Mouse (Mus musculus) MEL (cell line): ENCODE measurements around the gene Mettl26. TPM values are rescaled to one million over a fixed set of nuclear protein-coding genes. Genes with fewer than 3 reads are reported as not detected.

Experiments
- DNase-seq: peaks from one replicate; pipeline ENCODE4 v3.0.0; 2011; ENCODE audit warnings: low read depth, low spot score
- H3K27ac ChIP-seq: 2 replicates; pipeline ENCODE4 v1.5.1; 2012; ENCODE audit warnings: low read depth, mild to moderate bottlenecking, control low read depth, low read length, moderate library complexity; ENCODE audit not compliant: control insufficient read depth
- H3K27me3 ChIP-seq, 2 experiments: fragments of 150-350 bp in 1 of 2; sonication (generic) in 1 of 2; 2 replicates each; pipeline ENCODE4 v1.6.1; 2012; ENCODE audit warnings: low read length in 2 of 2, mild to moderate bottlenecking in 2 of 2, improper control_type of control experiment in 1 of 2, moderate library complexity in 1 of 2; ENCODE audit not compliant: insufficient read depth in 2 of 2, control insufficient read depth in 1 of 2
- H3K36me3 ChIP-seq, 2 experiments: 2 replicates each; pipeline ENCODE4 v1.6.1; 2012 to 2014; ENCODE audit warnings: low read length in 2 of 2, improper control_type of control experiment in 1 of 2, inconsistent platforms in 1 of 2, mild to moderate bottlenecking in 1 of 2; ENCODE audit not compliant: insufficient read depth in 2 of 2, control insufficient read depth in 1 of 2
- H3K4me1 ChIP-seq, 2 experiments: fragments of 150-350 bp in 1 of 2; sonication (generic) in 1 of 2; 2 replicates each; pipeline ENCODE4 v1.6.1; 2012; ENCODE audit warnings: low read length in 2 of 2, improper control_type of control experiment in 1 of 2, mild to moderate bottlenecking in 1 of 2; ENCODE audit not compliant: insufficient read depth in 2 of 2, control insufficient read depth in 1 of 2
- H3K4me3 ChIP-seq, 2 experiments: fragments of 150-350 bp in 1 of 2; sonication (generic) in 1 of 2; 2 replicates each; pipeline ENCODE4 v1.5.1; 2012; ENCODE audit warnings: low read depth in 2 of 2, low read length in 2 of 2, mild to moderate bottlenecking in 2 of 2, moderate library complexity in 2 of 2, control low read depth in 1 of 2, improper control_type of control experiment in 1 of 2; ENCODE audit not compliant: control insufficient read depth in 1 of 2, insufficient read depth in 1 of 2
- H3K79me2 ChIP-seq: 2 replicates; pipeline ENCODE4 v1.6.1; 2012; ENCODE audit warnings: mild to moderate bottlenecking, low read length, moderate library complexity; ENCODE audit not compliant: control insufficient read depth, poor library complexity, insufficient read depth
- H3K9ac ChIP-seq: 2 replicates; pipeline ENCODE4 v1.6.1; 2012; ENCODE audit warnings: low read depth, mild to moderate bottlenecking, control low read depth, low read length, moderate library complexity; ENCODE audit not compliant: control insufficient read depth, poor library complexity, severe bottlenecking
- H3K9me3 ChIP-seq: fragments of 150-350 bp; sonication (generic); replicated peaks from 2 replicates; pipeline ENCODE4 v1.6.1; 2012; ENCODE audit warnings: mild to moderate bottlenecking, low read length, improper control_type of control experiment, moderate library complexity; ENCODE audit not compliant: insufficient read depth
- CHD1 ChIP-seq: IDR thresholded peaks from 2 replicates; pipeline ENCODE4 v1.6.1; 2012; ENCODE audit warnings: low read depth, mild to moderate bottlenecking, inconsistent platforms, low read length, improper control_type of control experiment
- CHD2 ChIP-seq: IDR thresholded peaks from 2 replicates; pipeline ENCODE4 v1.6.1; 2011; ENCODE audit warnings: low read length, improper control_type of control experiment
- ELF1 ChIP-seq: IDR thresholded peaks from 2 replicates; pipeline ENCODE4 v1.6.1; 2014; ENCODE audit warnings: low read depth, mild to moderate bottlenecking, inconsistent platforms, low read length, improper control_type of control experiment, moderate library complexity
- EP300 ChIP-seq, 2 experiments: IDR thresholded peaks; 2 replicates each; pipeline ENCODE4 v1.6.1; 2011; ENCODE audit warnings: improper control_type of control experiment in 2 of 2, low read length in 2 of 2, low read depth in 1 of 2, mild to moderate bottlenecking in 1 of 2
- GATA1 ChIP-seq: IDR thresholded peaks from 2 replicates; pipeline ENCODE4 v1.6.1; 2011; ENCODE audit warnings: low read depth, low read length, improper control_type of control experiment
- HCFC1 ChIP-seq: IDR thresholded peaks from 2 replicates; pipeline ENCODE4 v1.6.1; 2012; ENCODE audit warnings: low read depth, mild to moderate bottlenecking, inconsistent platforms, low read length, improper control_type of control experiment, moderate library complexity
- KAT2A ChIP-seq: conservative IDR thresholded peaks from 2 replicates; pipeline ENCODE4 v1.6.1; 2012; ENCODE audit warnings: low read depth, low read length, improper control_type of control experiment, inconsistent platforms
- MAZ ChIP-seq: IDR thresholded peaks from 2 replicates; pipeline ENCODE4 v1.6.1; 2012; ENCODE audit warnings: low read depth, mild to moderate bottlenecking, inconsistent platforms, low read length, improper control_type of control experiment
- MEF2A ChIP-seq: IDR thresholded peaks from 2 replicates; pipeline ENCODE4 v1.6.1; 2014; ENCODE audit warnings: low read depth, mild to moderate bottlenecking, inconsistent platforms, low read length, improper control_type of control experiment; ENCODE audit not compliant: poor library complexity, insufficient replicate concordance, severe bottlenecking; ENCODE audit errors: extremely low read depth
- MYC ChIP-seq: IDR thresholded peaks from 2 replicates; pipeline ENCODE4 v1.6.1; 2011; ENCODE audit warnings: low read depth, mild to moderate bottlenecking, low read length, improper control_type of control experiment, moderate library complexity
- NRF1 ChIP-seq: IDR thresholded peaks from 2 replicates; pipeline ENCODE4 v1.6.1; 2014; ENCODE audit warnings: low read depth, mild to moderate bottlenecking, inconsistent platforms, low read length, improper control_type of control experiment, moderate library complexity; ENCODE audit not compliant: poor library complexity, insufficient read depth, severe bottlenecking
- POLR2A ChIP-seq, 2 experiments: IDR thresholded peaks; 2 replicates each; pipeline ENCODE4 v1.6.1; 2011 to 2012; ENCODE audit warnings: low read length in 2 of 2, mild to moderate bottlenecking in 2 of 2, control low read depth in 1 of 2, improper control_type of control experiment in 1 of 2, low read depth in 1 of 2, moderate library complexity in 1 of 2; ENCODE audit not compliant: control insufficient read depth in 1 of 2, insufficient read depth in 1 of 2, poor library complexity in 1 of 2
- SIN3A ChIP-seq: IDR thresholded peaks from 2 replicates; pipeline ENCODE4 v1.6.1; 2012; ENCODE audit warnings: low read length, improper control_type of control experiment, inconsistent platforms
- TBP ChIP-seq: IDR thresholded peaks from 2 replicates; pipeline ENCODE4 v1.8.0; 2011; ENCODE audit warnings: low read depth, low read length, improper control_type of control experiment
- UBTF ChIP-seq: IDR thresholded peaks from 2 replicates; pipeline ENCODE4 v1.6.1; 2012; ENCODE audit warnings: low read depth, mild to moderate bottlenecking, inconsistent platforms, low read length, improper control_type of control experiment, moderate library complexity, borderline replicate concordance; ENCODE audit not compliant: insufficient read depth
- USF1 ChIP-seq: IDR thresholded peaks from 2 replicates; pipeline ENCODE4 v1.6.1; 2014; ENCODE audit warnings: low read depth, mild to moderate bottlenecking, inconsistent platforms, low read length, improper control_type of control experiment, moderate library complexity
- ZKSCAN1 ChIP-seq: IDR thresholded peaks from 2 replicates; pipeline ENCODE4 v1.6.1; 2012; ENCODE audit warnings: low read depth, mild to moderate bottlenecking, inconsistent platforms, low read length, improper control_type of control experiment, moderate library complexity
- ZNF384 ChIP-seq: IDR thresholded peaks from 2 replicates; pipeline ENCODE4 v1.6.1; 2012; ENCODE audit warnings: low read depth, mild to moderate bottlenecking, inconsistent platforms, low read length, improper control_type of control experiment
- polyA plus RNA-seq, 2 experiments: library from polyadenylated mRNA; stranded (reverse) in 1 of 2; unstranded in 1 of 2; fragments of >175 nt in 1 of 2; fragments of >200 nt in 1 of 2; gene quantifications; 2 replicates each; pipeline versions ENCODE4 v1.2.1 to v1.2.4; 2012; ENCODE audit warnings: low replicate concordance in 2 of 2, low read depth in 1 of 2; ENCODE audit not compliant: insufficient read length in 2 of 2, insufficient read depth in 1 of 2, missing spikeins in 1 of 2
- total RNA-seq: library from RNA; depleted of rRNA; stranded (reverse); fragments of 300-350 nt; gene quantifications from 2 replicates; pipeline ENCODE4 v1.2.3, GENCODE M21; 2012

Gene Mettl26
- total and polyA plus RNA-seq, 3 experiments, result 31.7 to 50.6 TPM; not detected in 1

DNA sequence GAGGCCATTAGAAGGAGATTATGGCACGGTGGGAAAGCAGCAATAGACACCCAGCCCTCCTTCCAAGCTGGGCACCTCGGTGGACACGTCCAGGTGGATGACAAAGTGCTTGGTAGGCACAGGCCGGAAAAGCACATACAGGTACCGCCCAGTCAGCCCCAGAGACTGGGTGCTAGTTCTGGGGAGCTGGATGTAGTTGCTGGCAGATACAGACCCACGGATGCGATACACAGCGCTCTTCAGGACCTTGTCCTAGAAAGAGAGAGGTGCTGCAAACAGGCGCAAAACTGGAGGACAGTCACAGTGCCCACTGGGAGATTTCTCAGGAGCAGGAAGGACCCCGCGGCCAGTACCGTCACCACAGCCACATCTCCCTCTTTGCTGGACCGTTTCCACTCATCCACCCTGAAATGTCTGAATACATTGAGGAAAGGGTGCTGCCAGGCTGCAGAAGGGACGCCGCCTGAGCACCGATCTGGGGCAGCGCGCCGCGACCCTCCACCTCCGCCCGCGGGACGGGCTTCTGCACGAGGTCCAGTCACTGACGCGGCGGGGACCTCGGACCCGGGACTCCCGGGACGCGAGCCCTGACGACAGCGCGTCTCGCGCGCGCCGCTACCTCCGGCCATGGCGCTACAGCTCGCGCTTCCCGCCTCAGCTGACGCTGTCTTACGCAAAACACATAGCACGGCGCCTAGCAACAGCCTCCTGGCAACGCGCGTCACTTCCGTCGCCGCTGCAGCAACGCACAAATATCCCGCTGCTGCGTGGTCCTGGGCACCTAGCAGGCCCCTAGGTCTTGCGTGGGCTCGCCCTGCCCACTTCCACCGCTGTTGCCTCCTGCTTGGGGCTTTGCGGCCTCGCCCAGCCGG is 13.8 kb upstream of the Mettl26 start, which contains the start of gene Wdr90 (continued):
- TF ChIP-seq ZNF384 (no peak), UBTF (no peak), CHD1 (no peak), KAT2A (no peak; the same call in 1 of the 2 replicates)

DNA sequence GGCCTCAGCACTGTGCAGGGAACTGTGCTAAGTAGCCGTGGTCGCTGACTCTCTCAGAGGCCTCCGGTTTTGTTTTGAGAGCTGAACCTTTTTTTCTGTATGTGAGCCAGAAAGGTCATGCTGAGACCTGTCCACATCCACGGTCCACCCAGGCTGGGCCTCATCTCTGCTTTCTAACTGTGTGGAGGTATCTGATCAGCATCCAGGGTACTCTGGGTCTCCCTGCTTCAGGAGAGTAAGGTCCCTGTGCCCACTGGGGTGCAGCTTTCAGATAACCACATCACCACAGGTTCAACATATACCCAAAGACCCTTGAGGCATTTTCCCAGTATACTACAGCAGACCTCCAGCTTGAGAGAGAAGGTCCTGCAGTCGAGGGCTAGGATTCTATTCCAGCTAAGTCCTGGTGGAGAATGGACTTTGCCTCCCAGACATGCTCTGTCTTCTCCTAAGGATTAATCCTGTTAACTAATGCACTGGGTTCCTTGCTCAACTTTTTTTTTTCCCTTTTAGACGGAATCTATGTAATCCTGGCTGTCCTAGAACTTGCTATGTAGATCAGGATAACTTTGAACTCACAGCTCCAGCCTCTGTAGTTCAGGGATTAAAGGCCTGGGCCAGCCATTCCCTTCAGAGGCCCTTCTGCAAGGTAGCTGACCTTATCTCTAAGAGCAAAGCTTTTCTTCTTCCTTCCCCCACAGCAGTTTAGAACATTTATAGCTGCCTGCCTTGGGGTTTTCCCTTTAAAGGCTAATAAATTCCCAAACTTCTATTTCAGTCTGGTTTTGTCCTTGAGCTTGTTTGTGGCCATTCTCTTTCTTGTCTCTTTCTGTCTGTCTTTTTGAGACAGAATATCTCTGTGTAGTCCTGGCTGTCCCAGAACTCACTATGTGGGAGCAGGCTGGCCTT is 12.9 kb upstream of the Mettl26 start:
- Histone ChIP-seq H3K79me2 (peaks cover 14% of the 10 kb centered on the region), H3K36me3 (peaks cover 0 to 13% of the 10 kb centered on the region in 2 experiments; a peak in 2 of 4 replicates), H3K9me3 (no peaks in the 10 kb centered on the region), H3K27ac (peak overlapping the region; percentile 42), H3K27me3 (no peaks in the 10 kb centered on the region), H3K4me1 (peaks cover 0 to 20% of the 10 kb centered on the region in 2 experiments; a peak in 2 of 4 replicates), H3K4me3 (peak overlapping the region; percentile 60 to 69), H3K9ac (peak overlapping the region; percentile 76)
- TF ChIP-seq CHD2 (no peak), GATA1 (peak; percentile 46; the same call in 1 of the 2 replicates), POLR2A (IDR thresholded peaks at IDR 0.05; ENCODE audit: control insufficient read depth in 1 of 2, insufficient read depth in 1 of 2, low read depth in 1 of 2, low read length in 2 of 2, poor library complexity in 1 of 2) (0 out of 4 replicates have a peak, but pooled peaks of 1 of the 2 experiments have one; percentile 13), SIN3A (peak; percentile 23; the same call in 1 of the 2 replicates)
- peak; percentile 46 for DNase-seq

DNA sequence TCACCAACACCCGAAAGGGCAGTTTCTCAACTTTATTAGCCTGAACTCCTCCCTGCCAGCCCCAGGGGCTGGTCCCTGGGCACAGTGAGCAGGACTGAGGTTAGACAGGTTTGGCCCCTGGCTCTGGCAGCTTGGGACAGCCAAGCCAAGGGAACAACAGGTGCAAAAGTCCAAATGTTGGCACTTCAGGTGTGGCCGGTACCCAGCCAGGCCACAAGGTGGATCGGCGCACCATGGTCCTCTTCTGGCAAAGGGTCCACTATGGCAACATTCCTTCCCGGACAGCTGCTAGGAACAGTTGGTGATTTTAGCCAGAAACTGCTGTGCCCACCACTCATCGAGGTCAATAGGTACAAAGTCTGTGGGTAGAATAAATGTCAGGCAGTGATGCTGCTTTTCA is 11.2 kb upstream of the Mettl26 start:
- no peak overlapping the region for H3K9ac ChIP-seq
- H3K4me3 ChIP-seq, result no peak overlapping the region
- TF ChIP-seq CHD2 (no peak), ELF1 (no peak), USF1 (no peak), TBP (no peak), EP300 (IDR thresholded peaks at IDR 0.05; ENCODE audit: low read depth in 1 of 2, low read length in 2 of 2) (no peak), UBTF (no peak), ZNF384 (no peak), HCFC1 (no peak), MAZ (no peak), ZKSCAN1 (no peak), MYC (no peak), MEF2A (no peak), NRF1 (no peak), SIN3A (no peak)
- TF ChIP-seq, all 39 proteins: peak for 0
- peaks cover 27% of the 10 kb centered on the region for H3K79me2 ChIP-seq
- H3K27me3 ChIP-seq, result no peaks in the 10 kb centered on the region
- no peak for DNase-seq
- peaks cover 0 to 20% of the 10 kb centered on the region in 2 experiments; a peak in 2 of 4 replicates for H3K4me1 ChIP-seq
- H3K27ac ChIP-seq, result no peak overlapping the region
- H3K9me3 ChIP-seq, result no peaks in the 10 kb centered on the region
- H3K36me3 ChIP-seq, result peaks cover 0 to 13% of the 10 kb centered on the region in 2 experiments; a peak in 2 of 4 replicates
